Comparison of ENCODE assay signal across 9 mouse cellular contexts in genomic region chr10:62104835-62105576, GRCm38 (mm10). TPM values are rescaled to one million over a fixed set of nuclear protein-coding genes. Genes with fewer than 3 reads are reported as not detected.
A peak's percentile ranks its signal among the peaks of the same experiment; 100 is the strongest.
DNase-seq lines count a peak whose midpoint lies in the region; ATAC-seq and TF ChIP-seq lines count a peak whose summit lies in the region.
"Had no signal": no experiment of that assay in that cellular context is flagged by ENCODE, and none has a peak within 500 bp of the region (broad histone marks: within the 10 kb centered on the region; RNA-seq: fewer than 3 reads in every experiment).

No protein-coding gene starts in this region.

- no peak overlapping the region for H3K4me3 ChIP-seq in E14TG2a.4 (replicated peaks; ENCODE audit: low read length)
- no peak overlapping the region for H3K4me3 ChIP-seq in forebrain, postnatal 0 days (ENCODE audit: low read depth, low read length)
- H3K4me3 ChIP-seq in stomach, embryonic 14.5 days (ENCODE audit: low read depth, low read length), result no peak overlapping the region
- H3K4me3 ChIP-seq: liver, embryonic 15.5 days had no signal

- no peak overlapping the region for H3K9ac ChIP-seq in forebrain, postnatal 0 days
- no peak overlapping the region for H3K9ac ChIP-seq in stomach, embryonic 14.5 days (replicated peaks; ENCODE audit: low read depth, low read length)
- H3K9ac ChIP-seq: liver, embryonic 15.5 days had no signal

- TF ChIP-seq CTCF in E14TG2a.4 (conservative IDR thresholded peaks at IDR 0.05; ENCODE audit: low read length), result peak; percentile 63
- TF ChIP-seq CTCF in forebrain, postnatal 0 days (IDR thresholded peaks at IDR 0.05; ENCODE audit: low read depth), result peak; percentile 88

- ATAC-seq in forebrain, postnatal 0 days, result no peak
- ATAC-seq in megakaryocyte-erythroid progenitor cell, adult 5-6 weeks (replicated peaks; ENCODE audit: low FRiP score, low TSS enrichment, poor library complexity, severe bottlenecking), result peak; percentile 54; the same call in 1 of the 2 replicates
- ATAC-seq in stomach, embryonic 14.5 days (ENCODE audit: insufficient number of reproducible peaks, insufficient read depth, low FRiP score, low read depth), result 0 out of 2 replicates have a peak, but pooled peaks have one; percentile 43

- no peaks in the 10 kb centered on the region for H3K9me3 ChIP-seq in E14TG2a.4 (ENCODE audit: low read length)
- H3K9me3 ChIP-seq in forebrain, postnatal 0 days (ENCODE audit: low read length), result no peaks in the 10 kb centered on the region
- no peaks in the 10 kb centered on the region for H3K9me3 ChIP-seq in stomach, embryonic 14.5 days (ENCODE audit: control insufficient read depth, low read depth, low read length)
- H3K9me3 ChIP-seq: liver, embryonic 15.5 days had no signal

- H3K27me3 ChIP-seq in E14TG2a.4 (ENCODE audit: insufficient read depth, low read length), result peaks cover 63% of the 10 kb centered on the region
- no peaks in the 10 kb centered on the region for H3K27me3 ChIP-seq in forebrain, postnatal 0 days (ENCODE audit: insufficient read depth, low read length)
- 0 out of 2 replicates have a peak, but pooled peaks cover 3% of the 10 kb centered on the region for H3K27me3 ChIP-seq in stomach, embryonic 14.5 days (ENCODE audit: control insufficient read depth, insufficient read depth, low read length)

- H3K4me2 ChIP-seq in forebrain, postnatal 0 days (ENCODE audit: low read depth), result no peak overlapping the region
- no peak overlapping the region for H3K4me2 ChIP-seq in stomach, embryonic 14.5 days (replicated peaks; ENCODE audit: low read depth, low read length)
- H3K4me2 ChIP-seq: liver, embryonic 15.5 days had no signal

- no peaks in the 10 kb centered on the region for H3K36me3 ChIP-seq in E14TG2a.4 (ENCODE audit: insufficient read depth, low read length)
- 0 out of 2 replicates have a peak, but pooled peaks cover 10% of the 10 kb centered on the region for H3K36me3 ChIP-seq in forebrain, postnatal 0 days (ENCODE audit: insufficient read depth)
- no peaks in the 10 kb centered on the region for H3K36me3 ChIP-seq in stomach, embryonic 14.5 days (ENCODE audit: control insufficient read depth, insufficient read depth, low read length)
- H3K36me3 ChIP-seq: liver, embryonic 15.5 days had no signal

- DNase-seq in gastrocnemius, adult 18-20 months (ENCODE audit: low spot score), result peak; percentile 54
- no peak for DNase-seq in gastrocnemius, adult 8-10 months (ENCODE audit: low spot score in 2 of 2)
- peak; percentile 37 for DNase-seq in c-Kit-positive CD71-negative TER-119-negative erythroid progenitor cells, embryonic 14.5 days (ENCODE audit: low read depth)
- DNase-seq in forebrain, postnatal 0 days, result peak; percentile 88
- DNase-seq in layer of hippocampus, postnatal 14 days (ENCODE audit: low spot score in 2 of 2), result peak; percentile 66 to 76

- 33% methylated on average over 7 of the region's 7 CpGs for WGBS in forebrain, postnatal 0 days
- WGBS in stomach, embryonic 14.5 days, result 24% methylated on average over 7 of the region's 7 CpGs

- H3K4me1 ChIP-seq in E14TG2a.4 (replicated peaks; ENCODE audit: low read depth, low read length), result peaks cover 31% of the 10 kb centered on the region
- H3K4me1 ChIP-seq in forebrain, postnatal 0 days (ENCODE audit: insufficient read depth), result peaks cover 25% of the 10 kb centered on the region
- H3K4me1 ChIP-seq in stomach, embryonic 14.5 days (ENCODE audit: control insufficient read depth, insufficient read depth, low read length), result no peaks in the 10 kb centered on the region
- H3K4me1 ChIP-seq: liver, embryonic 15.5 days had no signal

- H3K27ac ChIP-seq in forebrain, postnatal 0 days (ENCODE audit: low read depth, low read length), result no peak overlapping the region
- H3K27ac ChIP-seq in stomach, embryonic 14.5 days (ENCODE audit: low read length), result no peak overlapping the region
- H3K27ac ChIP-seq: liver, embryonic 15.5 days had no signal

RNA-seq across cellular contexts. Expression of gene Neurog3, which starts 27.9 kb away (rescaled TPM):
- not detected for total RNA-seq in gastrocnemius, adult 18-20 months (2021)
- total RNA-seq in gastrocnemius, adult 8-10 months (2022), result not detected
- total RNA-seq in forebrain, postnatal 0 days (2014; rRNA removed), result not detected in 2 replicates
- not detected in 2 replicates for polyA plus RNA-seq in forebrain, postnatal 0 days (2015; fragmentation: Nextera tagmentation; extraction: Ambion mirVana)
- not detected for total RNA-seq in layer of hippocampus, postnatal 14 days (2021)
- total RNA-seq in megakaryocyte-erythroid progenitor cell, adult 5-6 weeks (2014; fragmentation: Nextera tagmentation), result not detected in 2 replicates
- total RNA-seq in megakaryocyte-erythroid progenitor cell, adult 5-6 weeks (2017), result not detected in 2 replicates
- 0.58 and 4.7 TPM in 2 replicates for polyA plus RNA-seq in stomach, embryonic 14.5 days (2014; fragmentation: Nextera tagmentation; extraction: Ambion mirVana)
- polyA plus RNA-seq: liver, embryonic 15.5 days had no signal

RNA-seq across cellular contexts. Expression of gene Fam241b, which starts 38.7 kb away (rescaled TPM):
- total RNA-seq in gastrocnemius, adult 18-20 months (2021), result 1 to 10 TPM; 1.7 to 2.7 TPM
- 1 to 10 TPM; 1.7 to 3.0 (median 2.5) TPM for total RNA-seq in gastrocnemius, adult 8-10 months (2022)
- 118 and 120 TPM in 2 replicates for total RNA-seq in forebrain, postnatal 0 days (2014; rRNA removed)
- 193 and 196 TPM in 2 replicates for polyA plus RNA-seq in forebrain, postnatal 0 days (2015; fragmentation: Nextera tagmentation; extraction: Ambion mirVana)
- total RNA-seq in layer of hippocampus, postnatal 14 days (2021), result 10 to 100 TPM; 42.7 to 44.1 TPM
- 0.28 TPM in 1 of 2 replicates, not detected in the other for total RNA-seq in megakaryocyte-erythroid progenitor cell, adult 5-6 weeks (2014; fragmentation: Nextera tagmentation)
- total RNA-seq in megakaryocyte-erythroid progenitor cell, adult 5-6 weeks (2017), result 0.14 TPM in 1 of 2 replicates, not detected in the other
- 7.7 and 8.1 TPM in 2 replicates for polyA plus RNA-seq in stomach, embryonic 14.5 days (2014; fragmentation: Nextera tagmentation; extraction: Ambion mirVana)

Comparison
In these comparisons a context has a peak if more than half of its experiments do, and no peak if none do; other contexts are left out.
1. DNase-seq: peak in gastrocnemius, adult 18-20 months (single experiment), c-Kit-positive CD71-negative TER-119-negative erythroid progenitor cells, embryonic 14.5 days (single experiment), forebrain, postnatal 0 days (single experiment) and layer of hippocampus, postnatal 14 days (2 of 2); none in gastrocnemius, adult 8-10 months (0 of 2).
2. RNA of gene Fam241b, which starts 38.7 kb away (total RNA-seq): 118 to 120 TPM in forebrain, postnatal 0 days and 42.7 to 44.1 TPM in layer of hippocampus, postnatal 14 days; 1.7 to 3.0 TPM in gastrocnemius, adult 8-10 months, 1.7 to 2.7 TPM in gastrocnemius, adult 18-20 months and 0.14 to 0.28 TPM in megakaryocyte-erythroid progenitor cell, adult 5-6 weeks; every median in the first group is over 10 times any median in the second.